Mouse (Mus musculus) embryonic fibroblast, embryonic 13.5 days (primary cell): ENCODE results near the gene Tenm4.

Source experiments
- CTCF ChIP-seq: IDR thresholded peaks from 2 replicates; pipeline ENCODE4 v1.5.1; 2011; ENCODE audit warnings: mild to moderate bottlenecking, control low read depth, low read length, moderate library complexity, borderline replicate concordance; ENCODE audit not compliant: insufficient read depth
- POLR2A ChIP-seq: IDR thresholded peaks from 2 replicates; pipeline ENCODE4 v1.6.1; 2011; ENCODE audit warnings: low read depth, mild to moderate bottlenecking, control low read depth, low read length, moderate library complexity

- TF ChIP-seq CTCF: no peak
- TF ChIP-seq POLR2A: no peak
Observed at GRCm38 (mm10) chr7:96340826-96341225, 169.8 kb downstream of the Tenm4 start.
